Mouse (Mus musculus) kidney, adult 2 months (tissue): Measurements from ENCODE around the gene Sirt2.

Source experiments
- CTCF ChIP-seq: fragments of 200-500 bp; conservative IDR thresholded peaks from 2 replicates; pipeline ENCODE4 v1.5.1; 2011; ENCODE audit warnings: low read depth, mild to moderate bottlenecking, control low read depth, low read length, moderate library complexity, mixed read lengths; ENCODE audit not compliant: insufficient read depth, insufficient read length
- POLR2A ChIP-seq: fragments of 200-500 bp; IDR thresholded peaks from one replicate; pipeline ENCODE4 v1.6.1; 2011; ENCODE audit warnings: low read depth, low read length, control low read depth

DNA sequence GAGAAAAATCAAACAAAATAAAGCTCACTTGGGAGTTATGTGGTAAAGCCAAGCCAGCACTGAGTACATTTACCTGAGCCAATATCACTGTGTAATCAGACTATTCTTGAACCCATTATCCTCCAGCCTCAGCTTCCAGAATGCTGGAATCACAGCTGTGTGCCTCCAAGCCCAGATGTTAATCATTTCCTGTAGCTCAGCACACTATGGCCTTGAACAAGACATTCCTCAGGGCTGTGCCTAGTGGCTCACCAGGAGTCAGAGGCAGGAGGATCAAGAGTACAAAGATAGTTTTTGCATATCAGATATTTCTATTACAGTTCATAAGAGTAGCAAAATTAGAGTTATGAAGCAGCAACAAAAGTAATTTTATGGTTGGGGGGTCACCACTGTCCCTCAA is 25.2 kb downstream of the Sirt2 start:
- TF ChIP-seq CTCF (no peak), POLR2A (no peak)
